Mouse (Mus musculus) telencephalon, adult 2 months (tissue): Measurements from ENCODE around the gene Itpr3.

Source experiments
- DNase-seq: peaks from one replicate; pipeline ENCODE4 v3.0.0-alpha.2; 2011; ENCODE audit warnings: low read depth, low spot score

Gene Itpr3

DNA sequence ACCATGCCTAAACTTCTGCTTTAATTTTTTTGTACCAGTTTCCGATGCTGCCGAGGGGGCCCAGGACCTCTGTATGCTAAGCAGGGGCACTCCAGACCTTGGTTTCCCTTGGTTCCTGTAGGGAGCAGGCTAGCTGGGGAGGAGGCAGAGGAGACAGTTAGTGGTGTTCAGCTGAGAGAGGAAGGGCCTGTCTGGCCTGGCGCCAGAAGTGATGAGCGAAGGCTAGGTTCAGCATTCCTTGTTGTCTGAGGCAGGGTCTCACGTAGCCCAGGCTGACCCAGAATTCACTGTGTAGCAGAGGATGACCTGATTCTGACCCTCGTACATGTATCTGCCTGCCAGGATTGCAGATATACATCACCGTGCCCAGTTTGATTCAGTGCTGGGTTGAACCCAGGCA is 13.8 kb downstream of the Itpr3 start:
- no peak for DNase-seq

DNA sequence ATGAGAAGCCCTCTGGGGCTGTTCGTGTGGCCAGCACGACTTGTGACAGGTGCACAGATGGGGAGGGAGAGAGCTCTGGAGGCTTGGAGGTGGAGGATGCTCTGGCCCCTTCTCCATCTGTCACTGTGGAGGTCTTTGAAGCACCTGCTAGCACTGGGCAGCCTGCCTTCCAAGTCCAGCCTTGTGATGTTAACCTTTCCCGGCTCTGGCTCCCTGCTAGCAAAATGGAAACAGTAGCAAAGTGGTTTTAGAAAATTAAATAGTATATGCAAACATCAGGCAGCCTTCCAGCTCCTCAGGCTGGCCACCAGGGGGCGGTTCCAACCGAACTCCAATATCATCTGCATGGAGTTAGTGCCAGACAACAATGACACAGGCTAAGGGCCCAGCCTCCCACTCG is 14.5 kb downstream of the Itpr3 start:
- no peak for DNase-seq

DNA sequence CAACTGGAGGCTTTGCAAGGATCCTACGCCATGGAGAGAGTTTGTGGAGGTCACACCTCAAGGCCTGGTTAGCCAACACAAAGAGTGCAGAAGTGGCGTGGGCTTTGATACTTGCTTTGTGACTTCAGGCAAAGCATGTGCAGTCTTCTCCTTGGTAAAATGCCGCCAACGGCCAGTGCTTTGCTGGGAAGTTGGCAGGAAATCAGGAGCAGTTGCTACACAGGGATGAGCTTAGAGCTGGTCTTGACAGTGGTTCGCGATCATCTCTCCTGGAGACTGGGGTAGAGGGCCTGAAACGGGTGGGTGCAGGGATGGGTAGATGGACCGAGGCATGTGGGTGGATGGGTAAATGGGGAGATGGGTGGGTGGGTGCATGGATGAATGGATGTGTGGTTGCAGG is 15.3 kb downstream of the Itpr3 start:
- DNase-seq, result no peak

DNA sequence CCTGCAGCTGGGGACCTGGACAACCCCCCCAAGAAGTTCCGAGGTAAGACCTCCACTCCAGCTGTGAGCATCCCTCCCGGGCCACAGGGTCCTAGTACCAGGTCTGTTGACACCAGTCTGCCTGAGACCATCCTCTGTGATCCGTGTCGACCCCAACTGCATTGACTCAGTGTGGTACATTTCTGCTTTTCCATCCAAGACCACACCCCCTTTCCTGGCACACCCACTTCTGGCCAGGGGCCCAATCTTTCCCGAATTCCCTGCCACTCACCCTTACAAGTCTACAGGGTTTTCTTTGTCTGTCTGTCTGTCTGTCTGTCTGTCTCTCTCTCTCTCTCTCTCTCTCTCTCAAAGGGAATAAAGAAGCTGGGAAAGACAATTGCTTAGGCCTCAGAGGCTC is 16.0 kb downstream of the Itpr3 start:
- DNase-seq, result no peak

DNA sequence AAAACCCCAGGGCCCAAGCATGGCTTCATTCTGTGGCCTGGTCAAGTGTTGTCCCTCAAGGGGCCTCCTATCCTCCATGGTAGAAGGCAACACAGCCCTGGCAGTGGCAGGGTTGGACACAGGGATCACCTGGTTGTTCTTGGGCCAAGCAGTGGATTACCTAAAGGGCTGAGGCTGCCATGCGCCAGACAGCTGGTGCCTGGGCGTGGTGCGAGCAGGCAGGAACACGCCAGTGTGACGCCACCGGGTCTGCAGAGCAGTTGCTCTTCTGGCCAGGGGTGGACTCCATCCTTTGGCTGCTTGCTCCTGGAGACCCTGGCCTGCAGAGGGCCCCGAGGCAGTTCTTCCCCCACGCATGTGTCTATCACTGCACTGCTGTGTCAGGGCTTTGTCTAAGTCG is 16.7 kb downstream of the Itpr3 start:
- no peak for DNase-seq

DNA sequence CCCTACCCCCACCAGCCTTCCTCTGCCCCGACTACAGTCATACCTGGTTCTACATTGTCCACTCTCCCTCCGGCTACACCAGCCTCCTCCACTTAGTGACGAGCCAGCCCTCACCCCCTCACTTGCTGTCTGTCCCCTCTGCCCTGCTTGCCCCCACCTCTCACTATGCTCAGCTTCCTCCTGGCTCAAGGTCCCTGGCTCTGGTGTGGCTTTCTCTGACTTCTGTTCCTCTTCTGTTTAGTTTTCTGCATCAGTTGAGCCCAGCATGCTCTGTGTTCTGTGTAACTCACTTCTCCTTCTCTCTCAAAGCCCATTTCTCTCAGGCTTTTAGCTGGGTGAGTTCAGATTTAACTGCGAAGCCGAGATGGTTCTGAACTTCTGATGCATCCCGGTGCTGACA is 17.1 kb downstream of the Itpr3 start:
- no peak for DNase-seq

DNA sequence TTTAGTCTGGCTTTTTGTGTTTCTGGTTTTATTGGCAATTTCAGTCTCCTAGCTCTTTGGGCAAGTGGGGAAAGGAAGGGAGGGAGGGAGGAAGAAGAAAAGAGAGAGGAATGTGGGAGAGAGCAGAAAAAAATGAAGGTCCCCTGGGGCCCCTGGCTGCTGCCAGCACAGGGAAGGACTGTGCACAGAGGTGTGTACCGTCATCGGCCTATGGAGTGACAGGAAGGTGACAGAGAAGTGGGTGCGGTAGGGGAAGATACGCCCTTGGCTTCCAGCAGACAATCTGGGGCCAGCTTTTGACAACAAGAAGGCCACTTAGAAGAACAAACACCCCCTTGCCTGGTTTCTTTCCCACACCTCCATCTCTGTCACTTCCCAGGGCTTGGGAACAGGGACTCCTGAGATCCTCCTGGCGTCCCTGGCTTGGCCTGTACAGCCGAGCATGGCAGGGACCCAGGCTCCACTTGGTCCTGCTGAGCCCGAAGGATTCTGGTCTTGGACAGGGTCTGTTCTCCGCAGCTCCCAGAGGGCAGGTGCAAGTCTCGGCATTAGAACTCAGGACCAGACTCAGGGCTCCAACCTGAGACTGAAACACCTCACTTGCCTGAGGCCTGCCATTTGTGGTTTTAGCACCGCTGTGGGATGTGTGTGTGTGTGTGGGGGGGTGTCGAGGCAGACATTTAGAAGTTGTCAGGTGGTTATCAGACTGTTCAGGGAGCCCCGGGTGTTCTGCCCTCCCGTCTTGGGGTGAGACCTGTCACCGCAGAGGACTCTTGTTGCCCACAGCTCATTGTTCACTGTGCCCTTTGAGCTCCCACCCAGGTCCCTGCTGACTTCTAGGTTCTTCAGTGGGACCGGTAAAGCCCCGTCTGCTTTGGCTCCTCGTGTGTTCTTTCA is 18.0 kb downstream of the Itpr3 start:
- no peak for DNase-seq

DNA sequence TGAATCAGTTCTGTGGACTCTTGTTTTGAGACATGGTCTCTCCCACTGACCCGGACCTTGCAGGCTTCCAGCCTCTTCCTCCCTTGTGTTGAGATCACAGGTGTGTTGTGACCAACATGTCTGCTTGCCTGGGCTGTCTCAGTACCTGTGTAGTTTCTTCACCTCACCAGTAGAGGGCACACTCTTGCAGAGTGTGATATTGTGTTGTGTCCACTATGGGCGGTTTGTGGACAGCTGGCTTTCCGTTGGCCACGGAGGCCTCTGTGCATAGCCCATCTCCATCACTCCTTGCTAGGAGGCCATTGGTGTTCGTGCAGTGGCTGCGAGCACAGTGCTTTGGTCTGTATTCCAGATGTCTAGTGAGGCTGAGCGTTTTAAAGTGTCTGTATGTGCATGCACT is 20.0 kb downstream of the Itpr3 start:
- no peak for DNase-seq

DNA sequence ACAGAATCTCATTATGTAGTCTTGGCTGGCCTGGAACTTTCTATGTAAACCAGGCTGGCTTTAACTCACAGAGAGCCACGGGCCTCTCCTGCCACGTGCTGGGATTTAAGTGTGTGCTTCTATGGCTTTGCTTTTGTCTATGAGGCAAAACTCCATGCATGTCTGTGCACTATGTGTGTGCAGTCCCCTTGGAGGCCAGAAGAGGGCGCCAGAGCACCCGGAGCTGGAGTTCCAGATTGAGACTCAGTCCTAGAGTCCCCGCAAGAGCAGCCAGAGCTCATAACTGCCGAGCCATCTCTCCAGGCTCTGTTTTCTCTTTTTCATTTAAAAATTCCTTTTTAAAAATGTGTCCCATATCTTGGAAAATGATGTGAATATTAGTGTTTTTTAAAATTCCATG is 20.8 kb downstream of the Itpr3 start:
- DNase-seq, result no peak

DNA sequence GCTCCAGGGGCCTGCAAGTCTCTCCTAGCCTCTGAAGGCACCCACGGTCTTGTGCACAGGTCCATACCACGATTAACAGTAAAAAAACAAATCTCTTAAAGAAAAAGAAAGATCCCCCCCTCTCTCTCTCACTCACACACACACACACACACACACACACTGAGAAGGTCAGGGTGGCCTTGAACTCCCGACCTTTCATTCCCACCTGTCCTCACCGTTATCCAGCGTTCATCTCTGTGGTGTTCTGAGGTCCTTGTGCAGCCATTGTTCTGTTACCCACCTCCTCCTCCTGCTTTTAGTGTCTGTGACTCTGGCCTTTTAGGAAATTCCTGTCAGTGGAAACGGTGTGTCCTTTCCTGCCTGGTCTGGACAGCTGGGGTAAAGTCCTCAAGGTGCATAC is 21.4 kb downstream of the Itpr3 start:
- no peak for DNase-seq

DNA sequence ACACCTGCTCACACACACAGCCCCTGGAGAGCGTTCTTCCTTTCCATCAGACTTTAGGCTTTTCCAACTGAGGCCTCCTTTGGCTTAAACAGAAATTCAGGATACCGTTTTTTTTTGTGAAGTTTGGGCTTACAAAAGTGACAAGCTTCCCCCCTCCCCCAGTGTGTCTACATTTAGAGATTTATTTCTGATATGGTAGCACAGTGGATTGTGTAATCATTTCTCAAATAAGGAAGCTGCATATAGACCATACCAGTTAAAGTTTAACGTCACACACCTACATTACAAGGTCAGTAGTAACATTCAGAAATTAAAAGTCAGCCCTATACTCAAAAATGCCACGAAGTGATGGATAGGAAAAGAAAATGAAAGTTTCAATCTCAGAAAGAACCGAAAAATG is 24.8 kb downstream of the Itpr3 start:
- DNase-seq, result no peak

DNA sequence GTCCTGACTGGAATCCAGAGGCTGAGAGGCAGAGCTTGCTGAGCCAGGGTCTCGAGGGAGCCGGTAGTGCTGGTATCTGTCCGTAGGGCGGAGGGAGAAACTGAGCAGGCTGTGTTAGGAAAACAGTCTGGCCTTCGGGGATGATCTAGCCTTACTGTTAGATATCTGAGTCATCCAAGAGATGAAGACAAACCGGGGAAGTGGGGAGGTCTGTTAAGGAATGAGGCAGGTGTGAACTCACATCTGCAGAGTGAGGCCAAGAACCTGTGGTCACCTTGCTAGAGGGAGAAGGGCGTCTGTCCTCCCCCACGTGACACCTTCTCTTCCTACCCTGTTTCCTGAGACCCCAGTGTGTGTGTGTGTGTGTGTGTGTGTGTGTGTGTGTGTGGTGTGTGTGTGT is 25.7 kb downstream of the Itpr3 start:
- DNase-seq, result no peak

DNA sequence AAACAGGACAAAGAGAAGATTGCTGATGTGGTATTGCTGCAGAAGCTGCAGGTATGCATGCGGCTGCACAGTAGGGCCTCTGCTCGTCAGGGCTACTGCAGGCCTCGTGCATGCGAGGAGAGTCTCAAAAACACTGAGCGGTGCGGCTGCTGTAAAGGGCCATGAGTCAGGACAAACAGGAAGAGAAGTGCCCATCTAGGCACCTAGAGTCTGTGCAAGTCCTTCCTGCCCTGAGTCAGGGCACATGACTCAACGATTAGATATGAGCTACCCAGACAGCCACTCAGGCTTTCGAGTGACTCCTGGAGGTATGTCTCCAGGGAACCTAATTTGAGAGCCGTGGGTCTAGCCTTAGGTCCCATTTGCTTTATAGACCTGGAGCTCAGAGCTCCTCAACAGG is 26.5 kb downstream of the Itpr3 start:
- DNase-seq, result no peak

DNA sequence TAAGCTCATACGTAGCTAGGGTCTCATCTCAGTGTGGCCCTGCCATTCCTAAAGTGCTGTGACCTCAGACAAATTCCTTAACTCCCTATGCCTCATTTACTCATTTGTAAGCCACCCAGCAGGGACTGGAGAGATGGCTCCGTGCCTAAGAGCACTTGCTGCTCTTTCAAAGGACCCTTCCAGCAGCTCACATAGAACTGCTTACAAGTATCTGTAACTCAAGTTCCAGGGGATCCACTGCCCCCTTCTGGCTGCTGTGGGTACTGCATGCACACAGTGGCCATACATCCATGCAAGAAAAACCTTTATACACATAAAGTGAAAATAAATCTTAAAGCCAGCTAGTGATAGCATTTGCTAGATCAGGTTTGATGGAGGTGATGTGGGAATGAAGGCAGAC is 28.6 kb downstream of the Itpr3 start:
- DNase-seq, result no peak

DNA sequence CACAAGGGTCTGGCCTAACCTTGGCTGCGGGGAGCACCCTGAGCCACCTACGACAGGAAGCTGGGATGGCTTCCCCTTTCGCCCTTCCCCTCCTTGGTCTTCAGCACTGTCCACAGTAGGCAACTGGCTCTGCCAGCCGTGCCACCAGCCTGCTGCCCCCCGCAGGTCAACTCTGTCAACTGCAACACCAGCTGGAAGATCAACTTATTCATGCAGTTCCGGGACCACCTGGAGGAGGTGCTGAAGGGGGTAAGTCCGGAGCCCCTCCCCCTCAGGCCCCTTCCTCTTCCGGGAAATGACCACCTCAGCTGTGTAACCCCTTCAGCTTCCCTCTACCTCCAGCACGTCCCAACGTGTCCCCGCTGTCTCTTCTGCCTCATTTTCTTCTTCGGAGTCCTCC is 30.3 kb downstream of the Itpr3 start:
- DNase-seq, result no peak

DNA sequence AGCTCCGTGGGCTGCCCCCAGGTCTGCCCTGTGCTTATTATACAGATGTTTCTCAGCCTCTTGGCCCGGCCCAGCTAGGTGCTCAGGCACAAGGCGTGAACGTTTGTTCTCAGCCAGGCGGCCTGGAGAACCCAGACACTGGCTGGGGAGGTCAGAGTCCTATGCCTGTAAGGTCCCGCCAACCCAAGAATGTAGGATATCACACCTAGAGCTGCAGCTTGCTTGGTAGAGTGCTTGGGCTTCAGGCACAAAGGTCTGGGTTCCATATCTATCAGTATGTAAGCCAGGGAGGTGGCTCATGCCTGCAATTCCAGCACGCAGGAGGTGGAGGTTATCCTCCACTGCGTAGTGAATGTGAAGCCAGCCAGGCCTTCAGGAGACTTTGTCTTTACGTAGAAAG is 33.0 kb downstream of the Itpr3 start:
- no peak for DNase-seq

DNA sequence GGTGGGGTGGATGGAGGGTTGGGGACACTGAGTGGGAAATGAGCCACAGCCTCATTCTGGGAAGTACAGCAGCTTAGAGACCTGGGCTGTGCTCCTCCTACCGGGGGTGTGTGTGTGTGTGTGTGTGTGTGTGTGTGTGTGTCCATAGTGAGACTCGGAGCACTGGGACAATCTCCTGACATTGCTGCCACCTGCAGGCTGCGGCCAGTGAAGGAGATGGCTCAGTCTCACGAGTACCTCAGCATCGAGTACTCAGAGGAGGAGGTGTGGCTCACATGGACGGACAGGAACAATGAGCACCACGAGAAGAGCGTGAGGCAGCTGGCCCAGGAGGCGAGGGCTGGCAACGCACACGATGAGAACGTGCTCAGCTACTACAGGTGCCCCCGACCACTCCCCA is 38.6 kb downstream of the Itpr3 start:
- peak; percentile 12 for DNase-seq

DNA sequence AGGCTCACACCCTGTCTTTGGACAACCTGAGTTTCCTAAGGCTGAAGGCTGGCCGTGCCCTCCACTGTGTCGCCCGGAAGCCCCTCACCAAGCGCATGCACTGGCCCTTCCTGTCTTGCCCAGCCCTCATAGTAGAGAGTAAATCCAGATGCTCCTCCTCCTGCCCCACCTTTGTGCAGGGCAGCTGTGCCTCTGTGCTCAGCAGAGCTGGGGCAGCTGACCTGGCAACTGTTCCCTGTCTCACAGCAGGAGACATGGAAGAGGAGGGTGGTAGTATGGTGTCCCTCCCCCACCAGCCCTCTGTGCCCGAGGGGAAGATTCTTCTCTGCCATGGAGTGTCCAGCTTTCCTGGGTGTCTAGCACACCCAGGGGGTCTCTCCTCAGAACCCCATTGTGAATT is 44.6 kb downstream of the Itpr3 start:
- DNase-seq, result no peak

DNA sequence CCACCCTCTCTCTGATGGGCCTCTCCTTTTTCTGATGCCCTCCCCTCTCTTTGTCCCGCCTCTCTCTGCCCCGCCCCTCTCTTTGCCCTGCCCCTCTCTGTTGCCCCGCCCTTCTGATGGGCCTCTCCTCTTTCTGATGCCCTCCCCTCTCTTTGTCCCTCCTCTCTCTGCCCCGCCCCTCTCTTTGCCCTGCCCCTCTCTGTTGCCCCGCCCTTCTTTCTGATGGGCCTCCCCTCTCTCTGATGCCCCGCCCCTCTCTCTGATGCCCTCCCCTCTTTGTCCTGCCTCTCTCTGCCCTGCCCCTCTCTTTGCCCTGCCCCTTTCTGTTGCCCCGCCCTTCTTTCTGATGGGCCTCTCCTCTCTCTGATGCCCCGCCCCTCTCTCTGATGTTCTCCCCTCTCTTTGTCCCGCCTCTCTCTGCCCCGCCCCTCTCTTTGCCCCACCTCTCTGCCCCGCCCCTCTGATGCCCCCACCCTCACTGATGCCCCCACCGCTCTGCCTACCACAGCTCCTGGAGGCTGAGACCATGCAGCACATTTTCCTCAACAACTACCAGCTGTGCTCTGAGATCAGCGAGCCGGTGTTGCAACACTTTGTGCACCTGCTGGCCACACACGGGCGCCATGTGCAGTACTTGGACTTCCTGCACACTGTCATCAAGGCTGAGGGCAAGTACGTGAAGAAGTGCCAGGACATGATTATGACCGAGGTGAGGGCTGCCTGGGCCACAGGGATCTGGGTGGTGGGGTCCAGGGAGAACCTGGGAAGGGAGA is 48.8 kb downstream of the Itpr3 start:
- DNase-seq, result no peak

DNA sequence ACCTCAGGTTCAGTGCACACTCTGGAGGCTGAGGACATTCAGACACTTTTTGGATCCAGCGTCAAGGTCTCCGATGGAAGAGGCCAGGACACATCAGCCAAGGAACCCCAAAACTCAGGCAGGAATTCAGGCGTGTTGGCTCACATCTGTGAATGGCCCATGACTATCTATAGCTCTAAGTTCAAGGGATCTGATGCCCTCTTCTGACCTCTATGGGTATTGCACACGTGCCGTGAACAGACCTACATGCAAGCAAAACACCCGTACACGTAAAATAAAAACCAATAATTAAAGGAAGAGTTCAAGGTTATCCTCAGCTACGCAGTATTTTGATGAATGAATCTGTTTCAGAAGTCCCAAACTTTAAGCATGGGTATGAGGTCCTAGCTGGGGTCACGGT is 49.6 kb downstream of the Itpr3 start:
- no peak for DNase-seq

DNA sequence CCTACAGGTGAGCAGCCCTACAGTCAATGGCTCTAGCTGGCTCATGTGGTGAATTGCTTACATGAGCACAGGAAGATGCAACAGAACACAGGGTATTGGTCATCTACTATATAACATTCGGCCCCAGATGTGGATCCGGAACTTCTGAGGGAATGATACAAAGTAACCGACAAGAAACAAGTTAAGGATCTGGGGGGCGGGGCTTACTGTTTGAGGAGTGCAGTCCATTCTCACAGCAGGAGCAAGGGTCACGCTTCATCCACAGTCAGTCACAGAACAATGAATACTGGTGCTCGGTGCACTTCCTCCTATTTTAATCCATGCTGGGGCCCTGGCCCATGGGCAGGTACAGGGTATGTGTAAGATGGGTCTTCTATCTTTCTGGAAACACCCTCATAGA is 50.8 kb downstream of the Itpr3 start:
- DNase-seq, result no peak

DNA sequence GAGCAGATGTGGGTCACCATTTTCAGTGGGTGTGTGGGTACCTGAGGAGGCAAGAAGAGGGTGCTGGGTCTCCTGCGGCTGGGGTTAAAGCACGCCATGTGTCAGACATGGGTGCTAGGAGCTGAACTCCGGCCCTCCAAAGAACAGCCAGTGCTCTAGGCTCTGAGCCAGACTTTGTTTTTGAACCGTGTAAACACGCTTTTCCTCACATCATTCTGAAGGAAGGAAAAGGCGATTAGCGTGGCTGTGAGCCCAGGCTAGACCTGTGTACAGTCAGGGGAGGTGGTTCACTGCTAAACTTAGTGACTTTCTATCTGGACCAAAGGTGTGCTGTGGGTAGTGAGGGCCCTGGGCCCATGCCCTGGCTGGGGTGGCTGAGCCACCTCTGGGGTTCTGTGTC is 53.0 kb downstream of the Itpr3 start:
- DNase-seq, result no peak
